Mouse (Mus musculus) thymus, adult 2 months (tissue): ENCODE measurements around the gene Necab2.

ENCODE experiments used
- CTCF ChIP-seq: fragments of 200-500 bp; IDR thresholded peaks from 2 replicates; pipeline ENCODE4 v1.5.1; 2012; ENCODE audit warnings: mild to moderate bottlenecking, control low read depth, low read length, moderate library complexity, borderline replicate concordance; ENCODE audit not compliant: control insufficient read depth, poor library complexity, insufficient read depth; ENCODE audit errors: extremely low read depth
- POLR2A ChIP-seq: fragments of 200-500 bp; IDR thresholded peaks from 2 replicates; pipeline ENCODE4 v1.6.1; 2012; ENCODE audit warnings: mild to moderate bottlenecking, low read length, control low read depth, moderate library complexity; ENCODE audit not compliant: control insufficient read depth, poor library complexity, insufficient read depth; ENCODE audit errors: extremely low read depth

DNA sequence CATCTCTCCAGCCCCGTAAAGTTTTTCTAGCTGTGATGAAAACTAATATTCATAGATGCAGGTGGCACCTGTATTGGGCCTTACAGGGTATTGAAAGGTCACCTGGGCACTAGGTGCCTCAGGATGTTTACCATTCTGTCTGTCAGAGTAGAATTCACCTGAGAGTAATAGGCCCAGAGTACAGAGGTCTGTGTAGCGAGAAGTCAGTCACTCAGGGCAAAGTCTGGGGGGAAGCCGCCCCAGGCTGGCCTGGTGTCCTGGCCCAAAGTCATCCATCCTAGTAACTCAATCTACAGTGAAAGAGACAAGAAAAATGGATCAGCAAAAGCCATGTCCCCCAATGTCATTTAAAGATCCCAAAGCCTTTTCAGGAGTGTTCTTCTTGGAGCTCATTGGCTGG, 45.6 kb upstream of the Necab2 start:
- TF ChIP-seq POLR2A (no peak), CTCF (no peak)
